Mouse (Mus musculus): Measurements from ENCODE around the gene Cacng4. TPM values are rescaled to one million over a fixed set of nuclear protein-coding genes. Genes with fewer than 3 reads are reported as not detected.

Cacng4 gene
- 35.8 and 37.4 TPM in 2 replicates for polyA plus RNA-seq (2016; fragmentation: Nextera tagmentation; extraction: Ambion mirVana)

DNA sequence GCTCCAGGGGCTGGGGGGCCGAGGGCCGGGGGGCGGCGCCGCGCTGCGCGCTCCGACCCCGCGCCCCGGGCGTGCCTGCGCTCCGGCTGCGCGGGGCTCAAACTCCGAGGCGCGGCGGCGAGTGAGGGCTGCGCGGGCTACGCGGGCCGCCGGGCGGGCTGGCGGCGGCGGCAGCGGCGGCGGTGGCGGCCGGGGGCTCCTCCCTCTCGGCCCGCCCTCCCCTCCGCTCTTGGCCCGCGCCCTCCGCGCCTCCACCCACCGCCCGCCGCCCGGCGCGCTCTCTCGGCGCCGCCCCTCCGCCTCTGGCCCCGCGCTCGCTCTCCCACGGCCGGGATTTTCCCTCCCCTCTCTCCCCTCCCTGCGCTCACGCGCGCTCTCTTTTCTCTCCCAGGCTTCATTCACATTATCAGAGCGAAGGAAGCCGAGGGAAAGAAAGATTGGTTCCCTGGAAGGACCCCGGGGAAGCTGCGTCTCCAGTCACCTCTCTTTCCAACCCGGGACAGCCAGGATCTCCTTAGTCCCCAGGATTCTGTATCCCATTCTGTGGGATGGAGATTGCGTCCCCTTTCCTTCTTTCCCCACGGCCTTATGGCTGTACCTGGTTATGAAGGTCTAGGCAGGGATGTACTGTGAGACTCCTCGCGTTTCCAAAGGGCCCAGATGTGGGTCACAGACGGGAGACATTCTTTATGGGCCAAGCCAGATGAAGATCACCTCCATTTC is at the start of gene Cacng4:
Cacng4 (minus strand) TSS at position 11 of the 723 bp plus-strand sequence.
- WGBS: under 1% methylated on average over 16 of the region's 73 CpGs
- Histone ChIP-seq H3K36me3 (peaks cover 3% of the 10 kb centered on the region), H3K9me3 (replicated peaks) (no peaks in the 10 kb centered on the region), H3K27ac (peak within 1 kb of the TSS; percentile 97), H3K4me1 (peaks cover 66% of the 10 kb centered on the region), H3K9ac (peak within 1 kb of the TSS; percentile 92), H3K4me3 (peak within 1 kb of the TSS; percentile 83), H3K4me2 (replicated peaks) (peak within 1 kb of the TSS; percentile 85), H3K27me3 (peaks cover 38% of the 10 kb centered on the region)
- peak; percentile 26 for ATAC-seq (ENCODE audit: low FRiP score)

DNA sequence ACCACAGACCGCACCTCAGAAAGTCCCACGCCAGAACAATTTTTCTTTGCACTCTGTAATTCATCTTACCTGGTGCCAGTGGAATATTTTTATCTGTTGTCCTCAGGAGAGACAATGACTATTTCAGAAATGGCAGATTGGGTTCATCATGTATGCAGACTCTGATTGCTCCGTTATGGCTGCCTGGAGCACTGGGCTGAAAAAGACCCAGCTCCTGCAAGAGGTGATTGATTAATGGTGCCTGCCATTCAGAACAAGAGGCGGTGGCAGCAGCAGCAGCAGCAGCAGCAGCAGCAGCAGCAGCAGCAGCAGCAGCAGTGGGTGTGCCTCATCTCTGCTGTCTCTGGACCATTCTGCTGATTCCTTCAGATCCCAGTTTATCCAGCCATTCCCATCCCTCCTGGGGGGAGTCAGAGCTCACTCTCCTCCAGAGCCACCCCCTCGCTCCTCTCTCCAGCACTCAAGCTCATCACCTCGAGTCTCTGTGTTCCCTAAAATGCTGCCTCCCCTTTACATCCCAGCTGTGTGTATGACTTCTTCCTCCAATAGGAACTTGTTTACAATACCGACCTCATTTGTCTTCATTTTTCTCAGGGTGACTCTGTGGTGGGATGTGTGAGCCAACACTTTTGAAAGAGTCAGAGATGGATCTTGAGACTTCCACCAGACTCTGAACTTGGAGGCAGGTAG is 39.1 kb upstream of the Cacng4 start:
- no peaks in the 10 kb centered on the region for H3K27me3 ChIP-seq
- 55% methylated on average over 7 of the region's 7 CpGs for WGBS
- no peaks in the 10 kb centered on the region for H3K9me3 ChIP-seq (replicated peaks)
- H3K9ac ChIP-seq: no peak overlapping the region; the same call in 1 of the 2 replicates
- peaks cover 3% of the 10 kb centered on the region for H3K4me1 ChIP-seq
- no peak overlapping the region for H3K4me2 ChIP-seq (replicated peaks)
- 0 out of 2 replicates have a peak, but pooled peaks have one; percentile 26 for ATAC-seq (ENCODE audit: low FRiP score)
- peak overlapping the region; percentile 62; the same call in 1 of the 2 replicates for H3K27ac ChIP-seq
- no peaks in the 10 kb centered on the region for H3K36me3 ChIP-seq
- H3K4me3 ChIP-seq: no peak overlapping the region

GRCm38 (mm10) chr11:107817196-107817595 is 22.8 kb upstream of the Cacng4 start:
- no peaks in the 10 kb centered on the region for H3K36me3 ChIP-seq
- no peak overlapping the region for H3K9ac ChIP-seq
- WGBS: 42% methylated on average over 5 of the region's 5 CpGs
- H3K4me2 ChIP-seq (replicated peaks): no peak overlapping the region
- ATAC-seq (ENCODE audit: low FRiP score): no peak
- H3K27me3 ChIP-seq: 0 out of 2 replicates have a peak, but pooled peaks cover 6% of the 10 kb centered on the region
- no peaks in the 10 kb centered on the region for H3K9me3 ChIP-seq (replicated peaks)
- no peak overlapping the region for H3K4me3 ChIP-seq
- no peak overlapping the region for H3K27ac ChIP-seq
- H3K4me1 ChIP-seq: peaks cover 12% of the 10 kb centered on the region

DNA sequence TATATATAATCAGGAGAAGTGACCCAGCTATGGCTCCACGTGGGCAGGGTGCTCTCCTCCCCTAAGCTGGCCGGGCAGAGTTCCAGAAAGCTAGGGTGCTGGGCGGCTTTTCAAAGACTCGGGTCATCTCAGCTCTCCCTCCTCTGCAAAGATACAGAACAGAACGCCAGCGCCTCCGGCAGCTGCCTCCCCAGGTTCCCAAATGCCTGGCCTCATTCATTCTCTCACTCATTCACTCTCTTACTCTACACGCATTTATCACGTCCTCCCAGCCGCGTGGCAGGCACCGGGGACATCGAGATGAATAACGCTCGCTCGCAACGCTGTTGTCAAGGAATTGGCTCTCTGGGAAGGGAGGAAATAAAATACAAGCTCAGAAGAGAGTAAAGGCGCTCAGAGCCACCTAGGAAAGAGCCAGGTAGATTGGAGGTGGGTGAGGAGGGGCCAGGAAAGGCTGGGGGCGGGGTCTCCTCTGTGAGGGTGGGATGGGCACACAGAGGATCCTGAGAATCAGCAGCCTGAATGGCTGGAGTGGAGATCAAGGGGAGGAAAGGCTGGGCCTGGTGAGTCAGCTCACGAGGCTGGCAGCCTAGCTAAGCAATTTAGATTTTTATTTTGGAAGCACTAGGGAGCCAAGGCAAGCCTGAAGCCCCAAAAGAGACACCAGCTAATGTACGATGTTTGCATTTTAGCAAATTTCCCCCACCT is 18.7 kb upstream of the Cacng4 start:
- peaks cover 13% of the 10 kb centered on the region; the same call in 1 of the 2 replicates for H3K27me3 ChIP-seq
- no peaks in the 10 kb centered on the region for H3K9me3 ChIP-seq (replicated peaks)
- no peaks in the 10 kb centered on the region for H3K36me3 ChIP-seq
- peak overlapping the region; percentile 53 for H3K27ac ChIP-seq
- peak overlapping the region; percentile 23 for H3K4me2 ChIP-seq (replicated peaks)
- no peak overlapping the region for H3K4me3 ChIP-seq
- H3K9ac ChIP-seq: 0 out of 2 replicates have a peak overlapping the region, but pooled peaks have one; percentile 4
- peaks cover 12% of the 10 kb centered on the region for H3K4me1 ChIP-seq
- ATAC-seq (ENCODE audit: low FRiP score): 0 out of 2 replicates have a peak, but pooled peaks have one; percentile 29
- WGBS: 19% methylated on average over 21 of the region's 21 CpGs

DNA sequence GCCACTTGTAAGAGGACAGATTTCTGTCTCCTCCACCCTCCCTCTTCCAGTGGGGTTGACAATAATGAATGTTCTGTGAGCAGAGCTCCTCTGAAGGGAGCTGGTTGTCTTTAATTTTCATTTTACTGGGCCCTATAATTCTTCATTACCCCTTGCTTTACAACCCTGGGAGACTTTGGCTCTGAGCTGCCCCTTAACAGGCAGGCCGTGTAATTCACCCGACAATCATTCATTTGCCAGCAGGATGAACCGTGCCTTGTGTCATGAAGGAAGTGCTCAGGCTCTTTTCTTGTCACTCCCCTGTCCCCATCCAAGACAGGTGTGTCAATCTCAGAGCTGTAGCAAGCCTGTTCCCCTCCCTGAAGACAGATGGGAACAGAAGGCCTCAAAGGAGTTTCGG is 18.1 kb upstream of the Cacng4 start:
- no peaks in the 10 kb centered on the region for H3K36me3 ChIP-seq
- H3K9ac ChIP-seq: no peak overlapping the region
- no peak overlapping the region for H3K4me2 ChIP-seq (replicated peaks)
- H3K27me3 ChIP-seq: peaks cover 13% of the 10 kb centered on the region; the same call in 1 of the 2 replicates
- WGBS: 41% methylated on average over 4 of the region's 4 CpGs
- H3K9me3 ChIP-seq (replicated peaks): no peaks in the 10 kb centered on the region
- no peak overlapping the region for H3K27ac ChIP-seq
- H3K4me1 ChIP-seq: peaks cover 12% of the 10 kb centered on the region
- no peak for ATAC-seq (ENCODE audit: low FRiP score)
- no peak overlapping the region for H3K4me3 ChIP-seq

DNA sequence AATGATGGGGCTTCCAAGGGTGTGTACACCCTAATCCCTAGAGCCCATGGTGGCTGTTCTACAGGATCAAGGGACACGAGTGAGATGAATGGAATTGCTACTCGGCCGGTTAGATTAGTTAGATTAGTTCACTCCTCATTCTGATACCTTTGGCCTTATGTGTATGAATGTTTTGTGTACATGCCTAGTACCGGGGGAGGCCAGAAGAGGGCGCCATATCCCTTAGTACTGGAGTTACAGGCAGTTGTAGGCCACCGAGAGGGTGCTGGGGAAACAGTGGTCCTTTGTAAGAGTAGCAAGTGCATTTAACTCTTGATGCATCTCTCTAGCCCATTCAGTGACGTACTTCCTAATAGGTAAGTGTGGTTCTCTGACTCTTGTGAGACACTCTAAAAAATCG is 14.2 kb upstream of the Cacng4 start:
- H3K36me3 ChIP-seq: no peaks in the 10 kb centered on the region
- no peak overlapping the region for H3K4me2 ChIP-seq (replicated peaks)
- no peak overlapping the region for H3K27ac ChIP-seq
- no peak overlapping the region for H3K9ac ChIP-seq
- no peaks in the 10 kb centered on the region for H3K9me3 ChIP-seq (replicated peaks)
- H3K4me1 ChIP-seq: peaks cover 12% of the 10 kb centered on the region
- WGBS: 70% methylated on average over 8 of the region's 8 CpGs
- ATAC-seq (ENCODE audit: low FRiP score): no peak
- H3K27me3 ChIP-seq: peaks cover 13% of the 10 kb centered on the region; the same call in 1 of the 2 replicates
- no peak overlapping the region for H3K4me3 ChIP-seq

- H3K27ac ChIP-seq: no peak overlapping the region
- 41% methylated on average over 1 of the region's 1 CpGs for whole genome bisulfite sequencing
- no peak overlapping the region for H3K4me2 ChIP-seq (replicated peaks)
- no peaks in the 10 kb centered on the region for H3K9me3 ChIP-seq (replicated peaks)
- H3K36me3 ChIP-seq: no peaks in the 10 kb centered on the region
- no peak overlapping the region for H3K9ac ChIP-seq
- H3K27me3 ChIP-seq: no peaks in the 10 kb centered on the region
- no peak for ATAC-seq (ENCODE audit: low FRiP score)
- H3K4me3 ChIP-seq: no peak overlapping the region
- no peaks in the 10 kb centered on the region; the same call in 1 of the 2 replicates for H3K4me1 ChIP-seq
Observed at GRCm38 (mm10) chr11:107806058-107806457, 11.7 kb upstream of the Cacng4 start.

DNA sequence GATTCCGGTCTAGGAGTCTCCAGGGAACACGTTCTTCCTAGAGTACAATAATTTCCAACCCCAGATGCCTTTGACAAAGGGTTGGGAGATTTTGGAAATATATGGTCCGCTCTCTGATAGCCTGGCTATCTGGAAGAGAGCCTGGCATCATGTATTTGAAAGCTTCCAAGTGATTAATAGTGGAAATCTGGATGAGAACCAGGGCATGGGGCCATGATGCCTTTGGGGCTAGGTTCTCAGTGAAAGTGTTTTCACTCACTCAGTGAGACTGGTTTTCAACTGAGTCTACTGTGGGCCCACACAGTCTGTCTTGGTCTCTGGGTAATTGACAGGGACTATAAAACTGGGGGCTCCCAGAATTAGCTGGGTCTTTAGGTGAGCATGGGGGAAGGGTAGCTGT is 7.6 kb upstream of the Cacng4 start:
- ATAC-seq (ENCODE audit: low FRiP score): no peak
- no peak overlapping the region for H3K4me3 ChIP-seq
- WGBS: 88% methylated on average over 3 of the region's 3 CpGs
- peaks cover 20% of the 10 kb centered on the region for H3K4me1 ChIP-seq
- no peak overlapping the region for H3K4me2 ChIP-seq (replicated peaks)
- no peaks in the 10 kb centered on the region for H3K36me3 ChIP-seq
- no peaks in the 10 kb centered on the region for H3K9me3 ChIP-seq (replicated peaks)
- no peak overlapping the region for H3K27ac ChIP-seq
- H3K27me3 ChIP-seq: peaks cover 29% of the 10 kb centered on the region
- H3K9ac ChIP-seq: no peak overlapping the region

DNA sequence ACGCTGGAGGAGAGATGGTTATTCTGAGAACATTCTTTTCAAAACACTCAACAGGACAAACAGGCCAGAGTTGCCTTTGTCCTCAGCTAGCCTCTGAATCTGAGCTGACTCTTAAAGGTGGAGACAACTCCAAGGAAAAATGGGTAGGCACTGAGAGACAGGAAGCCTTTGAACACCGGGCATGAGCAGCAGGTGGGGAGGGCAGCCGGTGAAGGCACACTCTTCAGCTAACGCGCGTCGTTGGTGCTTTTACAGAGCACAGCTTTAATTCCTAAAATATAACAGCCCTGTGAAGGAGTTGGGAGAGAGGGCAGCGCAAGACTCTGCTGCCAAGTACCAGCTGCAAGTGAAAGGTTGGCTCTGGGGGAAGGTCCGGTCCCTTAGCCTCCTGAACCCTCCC is 5.0 kb upstream of the Cacng4 start:
- no peak for ATAC-seq (ENCODE audit: low FRiP score)
- Histone ChIP-seq H3K27ac (no peak overlapping the region), H3K4me2 (replicated peaks) (no peak overlapping the region; the same call in 1 of the 2 replicates), H3K36me3 (no peaks in the 10 kb centered on the region), H3K9me3 (replicated peaks) (no peaks in the 10 kb centered on the region), H3K27me3 (peaks cover 37% of the 10 kb centered on the region), H3K4me1 (peaks cover 40% of the 10 kb centered on the region), H3K9ac (no peak overlapping the region), H3K4me3 (no peak overlapping the region)
- WGBS: 24% methylated on average over 9 of the region's 9 CpGs

GRCm38 (mm10) chr11:107796346-107796745 is 2.0 kb upstream of the Cacng4 start:
- no peak overlapping the region for H3K4me2 ChIP-seq (replicated peaks)
- no peaks in the 10 kb centered on the region for H3K9me3 ChIP-seq (replicated peaks)
- no peak overlapping the region for H3K9ac ChIP-seq
- no peak overlapping the region for H3K4me3 ChIP-seq
- peaks cover 44% of the 10 kb centered on the region for H3K27me3 ChIP-seq
- no peaks in the 10 kb centered on the region for H3K36me3 ChIP-seq
- no peak overlapping the region for H3K27ac ChIP-seq
- no peak for ATAC-seq (ENCODE audit: low FRiP score)
- 28% methylated on average over 6 of the region's 7 CpGs for WGBS
- peaks cover 58% of the 10 kb centered on the region for H3K4me1 ChIP-seq

- Histone ChIP-seq H3K9me3 (replicated peaks) (no peaks in the 10 kb centered on the region), H3K27ac (peak overlapping the region; percentile 97), H3K4me3 (peak overlapping the region; percentile 83), H3K36me3 (no peaks in the 10 kb centered on the region), H3K27me3 (peaks cover 41% of the 10 kb centered on the region), H3K4me2 (replicated peaks) (peak overlapping the region; percentile 85), H3K9ac (peak overlapping the region; percentile 33; the same call in 1 of the 2 replicates), H3K4me1 (peaks cover 66% of the 10 kb centered on the region)
- ATAC-seq (ENCODE audit: low FRiP score): no peak
- 3% methylated on average over 9 of the region's 9 CpGs for WGBS
Observed at GRCm38 (mm10) chr11:107795384-107796035, 1.2 kb upstream of the Cacng4 start.
